Mouse (Mus musculus): ENCODE data around the gene Fam83d.
"Not testable (repeated sequence)": the region's sequence is repeated elsewhere in the genome, so short reads cannot be mapped to it uniquely, and the experiment has no call there.

The Fam83d gene

GRCm38 (mm10) chr2:158767742-158768339, at the start of gene Fam83d:
Gene Fam83d, plus strand, starts transcription at chr2:158768093.
- peak; percentile 98 for DNase-seq

- no peak for DNase-seq
Observed at GRCm38 (mm10) chr2:158718816-158719549, 48.9 kb upstream of the Fam83d start.

- no peak for DNase-seq
Observed at GRCm38 (mm10) chr2:158720715-158721370, 47.0 kb upstream of the Fam83d start.

- no peak for DNase-seq
Observed at GRCm38 (mm10) chr2:158721481-158721880, 46.4 kb upstream of the Fam83d start.

- no peak for DNase-seq
Observed at GRCm38 (mm10) chr2:158722135-158722534, 45.8 kb upstream of the Fam83d start.

GRCm38 (mm10) chr2:158722991-158723551, 44.8 kb upstream of the Fam83d start:
- DNase-seq = no peak

- DNase-seq = no peak
Observed at GRCm38 (mm10) chr2:158723806-158724205, 44.1 kb upstream of the Fam83d start.

- DNase-seq = no peak
Observed at GRCm38 (mm10) chr2:158726252-158726651, 41.6 kb upstream of the Fam83d start.

GRCm38 (mm10) chr2:158728061-158728815, 39.7 kb upstream of the Fam83d start:
- DNase-seq = peak; percentile 55

GRCm38 (mm10) chr2:158730896-158731295, 37.0 kb upstream of the Fam83d start:
- DNase-seq = no peak

- no peak for DNase-seq
Observed at GRCm38 (mm10) chr2:158732521-158732920, 35.4 kb upstream of the Fam83d start.

- no peak for DNase-seq
Observed at GRCm38 (mm10) chr2:158733136-158733535, 34.8 kb upstream of the Fam83d start.

- peak; percentile 65 for DNase-seq
Observed at GRCm38 (mm10) chr2:158733914-158734313, 34.0 kb upstream of the Fam83d start.

GRCm38 (mm10) chr2:158734500-158735152, 33.3 kb upstream of the Fam83d start:
- DNase-seq = peak; percentile 71

GRCm38 (mm10) chr2:158735340-158735739, 32.6 kb upstream of the Fam83d start:
- DNase-seq = no peak

GRCm38 (mm10) chr2:158736247-158736646, 31.6 kb upstream of the Fam83d start:
- DNase-seq = not testable (repeated sequence)

- DNase-seq = no peak
Observed at GRCm38 (mm10) chr2:158738591-158738990, 29.3 kb upstream of the Fam83d start.

- DNase-seq = no peak
Observed at GRCm38 (mm10) chr2:158739113-158739512, 28.8 kb upstream of the Fam83d start.

- no peak for DNase-seq
Observed at GRCm38 (mm10) chr2:158741011-158741501, 26.8 kb upstream of the Fam83d start.

GRCm38 (mm10) chr2:158742431-158742830, 25.5 kb upstream of the Fam83d start:
- DNase-seq = no peak

GRCm38 (mm10) chr2:158743518-158744141, 24.3 kb upstream of the Fam83d start:
- no peak for DNase-seq

GRCm38 (mm10) chr2:158745049-158745482, 22.8 kb upstream of the Fam83d start:
- DNase-seq = peak; percentile 64
